12 mouse cellular contexts compared by ENCODE assay signal in the genomic region with DNA sequence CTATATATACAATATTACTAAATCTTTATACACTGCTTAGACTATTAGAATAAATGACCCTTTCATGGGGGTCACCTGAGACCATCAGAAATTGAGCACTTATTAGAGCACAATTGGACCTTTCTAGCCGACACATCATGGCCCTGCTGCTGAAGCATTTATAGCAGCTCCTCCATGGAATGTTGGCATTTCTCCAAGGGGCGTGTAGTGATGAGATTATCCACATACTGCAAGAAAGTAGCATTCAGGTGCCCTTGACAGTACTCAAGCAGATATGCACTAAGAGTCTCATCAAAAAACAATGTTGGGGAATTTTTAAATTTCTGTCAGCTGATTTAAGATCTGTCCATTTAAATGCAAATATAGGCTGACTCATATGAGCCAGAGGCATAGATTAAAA.
DNase-seq lines count a peak whose midpoint lies in the region; ATAC-seq and TF ChIP-seq lines count a peak whose summit lies in the region.
"Had no signal": no experiment of that assay in that cellular context is flagged by ENCODE, and none has a peak within 500 bp of the region (broad histone marks: within the 10 kb centered on the region; RNA-seq: fewer than 3 reads in every experiment).

No protein-coding gene starts in this region.

- H3K27ac ChIP-seq in hindbrain, postnatal 0 days = no peak overlapping the region
- no peak overlapping the region for H3K27ac ChIP-seq in hindbrain, embryonic 10.5 days
- H3K27ac ChIP-seq in gastrocnemius, adult 2 months = no peak overlapping the region
- H3K27ac ChIP-seq: hindbrain, embryonic 13.5 days had no signal

- no peaks in the 10 kb centered on the region for H3K4me1 ChIP-seq in hindbrain, postnatal 0 days (ENCODE audit: insufficient read depth, low read length)
- no peaks in the 10 kb centered on the region for H3K4me1 ChIP-seq in hindbrain, embryonic 10.5 days (replicated peaks)
- H3K4me1 ChIP-seq: hindbrain, embryonic 13.5 days had no signal

- intact Hi-C loops in gastrocnemius, adult 2 months (cut with DNase I) = no loop called here

- H3K27me3 ChIP-seq in hindbrain, postnatal 0 days (ENCODE audit: insufficient read depth, low read length) = no peaks in the 10 kb centered on the region
- H3K27me3 ChIP-seq in hindbrain, embryonic 10.5 days (ENCODE audit: insufficient read depth, poor library complexity, severe bottlenecking) = no peaks in the 10 kb centered on the region
- H3K27me3 ChIP-seq: hindbrain, embryonic 13.5 days; megakaryocyte, embryonic 14.5 days had no signal

- H3K4me3 ChIP-seq in hindbrain, postnatal 0 days (ENCODE audit: low read length) = no peak overlapping the region
- no peak overlapping the region for H3K4me3 ChIP-seq in hindbrain, embryonic 10.5 days
- no peak overlapping the region for H3K4me3 ChIP-seq in gastrocnemius, adult 2 months
- H3K4me3 ChIP-seq: hindbrain, embryonic 13.5 days; megakaryocyte, embryonic 14.5 days had no signal

- H3K4me2 ChIP-seq in hindbrain, postnatal 0 days (ENCODE audit: low read depth, low read length) = no peak overlapping the region
- H3K4me2 ChIP-seq: hindbrain, embryonic 13.5 days had no signal

- no peaks in the 10 kb centered on the region for H3K36me3 ChIP-seq in hindbrain, postnatal 0 days (ENCODE audit: insufficient read depth, low read length)
- no peaks in the 10 kb centered on the region for H3K36me3 ChIP-seq in hindbrain, embryonic 10.5 days
- H3K36me3 ChIP-seq: hindbrain, embryonic 13.5 days had no signal

- H3K9me3 ChIP-seq in hindbrain, postnatal 0 days (ENCODE audit: low read length) = no peaks in the 10 kb centered on the region
- no peaks in the 10 kb centered on the region for H3K9me3 ChIP-seq in hindbrain, embryonic 10.5 days
- H3K9me3 ChIP-seq: hindbrain, embryonic 13.5 days; megakaryocyte, embryonic 14.5 days had no signal

- no peak for ATAC-seq in hindbrain, postnatal 0 days
- ATAC-seq in megakaryocyte-erythroid progenitor cell, adult 5-6 weeks (replicated peaks; ENCODE audit: low FRiP score, low TSS enrichment, poor library complexity, severe bottlenecking) = no peak

- peak; percentile 32 for DNase-seq in hindbrain, postnatal 0 days (ENCODE audit: low spot score)
- DNase-seq in hindbrain, embryonic 10.5 days (ENCODE audit: low spot score) = no peak
- peak; percentile 31 for DNase-seq in retina, postnatal 1 day
- DNase-seq in retina, embryonic 14.5 days (ENCODE audit: low spot score) = no peak
- peak; percentile 61 for DNase-seq in heart, postnatal 4 days
- no peak for DNase-seq in gastrocnemius, adult 2 months
- DNase-seq: adrenal gland, postnatal 36 days; cerebellum, adult 8-10 months; thymus, adult 2 months had no signal

- no peak for TF ChIP-seq CTCF in hindbrain, postnatal 0 days (IDR thresholded peaks at IDR 0.05; ENCODE audit: low read depth)
- TF ChIP-seq CTCF in gastrocnemius, adult 2 months (IDR thresholded peaks at IDR 0.05) = no peak

- H3K9ac ChIP-seq in hindbrain, postnatal 0 days (replicated peaks; ENCODE audit: low read length) = no peak overlapping the region
- H3K9ac ChIP-seq: hindbrain, embryonic 13.5 days had no signal

- WGBS in hindbrain, postnatal 0 days = 50% methylated on average over 2 of the region's 2 CpGs
- WGBS in hindbrain, embryonic 10.5 days = 82% methylated on average over 2 of the region's 2 CpGs

Comparison
In these comparisons a context has a peak if more than half of its experiments do, and no peak if none do; other contexts are left out.
1. DNase-seq: peak in hindbrain, postnatal 0 days (single experiment), retina, postnatal 1 day (single experiment) and heart, postnatal 4 days (single experiment); none in hindbrain, embryonic 10.5 days (single experiment), retina, embryonic 14.5 days (single experiment) and gastrocnemius, adult 2 months (single experiment).